Mouse (Mus musculus) heart, postnatal 14 days (tissue): Measurements from ENCODE around the gene Rab12. TPM values are rescaled to one million over a fixed set of nuclear protein-coding genes. Genes with fewer than 3 reads are reported as not detected.
A peak's percentile ranks its signal among the peaks of the same experiment; 100 is the strongest.

Experiments used
- DNase-seq, 2 experiments: peaks; one replicate each; pipeline ENCODE4 v3.0.0; 2021 to 2022
- intact Hi-C: fragments of 180-260 bp; cut with DNase I; formaldehyde crosslinking; loops from one replicate; pipeline ENCODE4 v1.15.1; 2025
- total RNA-seq, 2 experiments: library from RNA; stranded (reverse); gene quantifications; 2 replicates each; pipeline ENCODE4 v1.2.3; 2021

Rab12 gene
- total RNA-seq, 2 experiments from 2014 or later = 181 to 186 TPM

GRCm38 (mm10) chr17:66450526-66451070 lies 68.9 kb downstream of the Rab12 start:
- DNase-seq = no peak
- intact Hi-C loops = loop anchor here (2.0 kb wide), 2 partner anchors 34 to 216 kb away; no protein-coding TSS in a partner anchor

- peak; percentile 69 to 82 for DNase-seq
- intact Hi-C loops = loop anchor here (2.0 kb wide), 2 partner anchors 35 to 215 kb away; no protein-coding TSS in a partner anchor
Measured at GRCm38 (mm10) chr17:66449460-66450341, 69.8 kb downstream of the Rab12 start, which contains the start of gene Mtcl1. Gene Mtcl1 (minus strand): TSS chr17:66449750.

GRCm38 (mm10) chr17:66448421-66449405 lies 70.8 kb downstream of the Rab12 start:
- DNase-seq = peak; percentile 71
- intact Hi-C loops = no loop called here

GRCm38 (mm10) chr17:66447978-66448377 lies 71.6 kb downstream of the Rab12 start:
- no peak for DNase-seq
- intact Hi-C loops = no loop called here

- intact Hi-C loops = no loop called here
- no peak for DNase-seq
Measured at GRCm38 (mm10) chr17:66447007-66447312, 72.6 kb downstream of the Rab12 start.

GRCm38 (mm10) chr17:66446196-66447006 lies 73.1 kb downstream of the Rab12 start:
- intact Hi-C loops = no loop called here
- no peak for DNase-seq

Other genes starting within 250 kb of the Rab12 start
- 1 to 10 TPM; 4.4 to 4.6 TPM for gene Mtcl1, start 70.0 kb downstream of the Rab12 start, total RNA-seq
- gene Themis3, start 74.9 kb upstream of the Rab12 start, total RNA-seq = not detected